Mouse (Mus musculus): Measurements from ENCODE around the gene Fam3b. TPM values are rescaled to one million over a fixed set of nuclear protein-coding genes. Genes with fewer than 3 reads are reported as not detected.

The Fam3b gene
- not detected for total RNA-seq (2021)
- long read RNA-seq, experiment 1: 0 reads
- long read RNA-seq, experiment 2: 0 reads

- DNase-seq: no peak
Measured at GRCm38 (mm10) chr16:97514099-97514940, at the start of gene Fam3b. Gene Fam3b (minus strand): TSS chr16:97514816.

- DNase-seq: no peak
Measured at GRCm38 (mm10) chr16:97544340-97544739, 29.7 kb upstream of the Fam3b start.

- DNase-seq: no peak
Measured at GRCm38 (mm10) chr16:97536859-97537258, 22.2 kb upstream of the Fam3b start.

GRCm38 (mm10) chr16:97535808-97536413, 21.3 kb upstream of the Fam3b start:
- DNase-seq: peak; percentile 56

GRCm38 (mm10) chr16:97534876-97535461, 20.4 kb upstream of the Fam3b start:
- DNase-seq: peak; percentile 21

- DNase-seq: no peak
Measured at GRCm38 (mm10) chr16:97534448-97534847, 19.8 kb upstream of the Fam3b start.

- DNase-seq: no peak
Measured at GRCm38 (mm10) chr16:97533751-97534150, 19.1 kb upstream of the Fam3b start.

- no peak for DNase-seq
Measured at GRCm38 (mm10) chr16:97533126-97533525, 18.5 kb upstream of the Fam3b start.

- DNase-seq: no peak
Measured at GRCm38 (mm10) chr16:97529241-97529640, 14.6 kb upstream of the Fam3b start.

- DNase-seq: peak; percentile 49
Measured at GRCm38 (mm10) chr16:97523024-97523423, 8.4 kb upstream of the Fam3b start.

GRCm38 (mm10) chr16:97521983-97522382, 7.4 kb upstream of the Fam3b start:
- no peak for DNase-seq

- no peak for DNase-seq
Measured at GRCm38 (mm10) chr16:97516341-97516740, 1.7 kb upstream of the Fam3b start.

GRCm38 (mm10) chr16:97512347-97512751, 2.3 kb downstream of the Fam3b start:
- DNase-seq: no peak

- DNase-seq: no peak
Measured at GRCm38 (mm10) chr16:97511495-97511894, 3.1 kb downstream of the Fam3b start.

GRCm38 (mm10) chr16:97510849-97511248, 3.8 kb downstream of the Fam3b start:
- no peak for DNase-seq

GRCm38 (mm10) chr16:97507783-97508182, 6.8 kb downstream of the Fam3b start:
- no peak for DNase-seq

GRCm38 (mm10) chr16:97504793-97505192, 9.8 kb downstream of the Fam3b start:
- no peak for DNase-seq

- DNase-seq: no peak
Measured at GRCm38 (mm10) chr16:97503849-97504248, 10.8 kb downstream of the Fam3b start.

- no peak for DNase-seq
Measured at GRCm38 (mm10) chr16:97500901-97501300, 13.7 kb downstream of the Fam3b start.

GRCm38 (mm10) chr16:97499450-97499849, 15.2 kb downstream of the Fam3b start:
- no peak for DNase-seq

GRCm38 (mm10) chr16:97498139-97498538, 16.5 kb downstream of the Fam3b start:
- no peak for DNase-seq

GRCm38 (mm10) chr16:97497682-97498081, 16.9 kb downstream of the Fam3b start:
- DNase-seq: no peak

- no peak for DNase-seq
Measured at GRCm38 (mm10) chr16:97496026-97496425, 18.6 kb downstream of the Fam3b start.

Data from gastrocnemius, postnatal 10 days (tissue).